Mouse (Mus musculus) olfactory bulb, adult 2 months (tissue): ENCODE data around the gene Lnx1.

ENCODE experiments used
- CTCF ChIP-seq: fragments of 200-500 bp; IDR thresholded peaks from 2 replicates; pipeline ENCODE4 v1.5.1; 2012; ENCODE audit warnings: low read depth, mild to moderate bottlenecking, low read length, moderate library complexity; ENCODE audit not compliant: insufficient read depth
- POLR2A ChIP-seq: fragments of 200-500 bp; IDR thresholded peaks from 2 replicates; pipeline ENCODE4 v1.6.1; 2012; ENCODE audit warnings: mild to moderate bottlenecking, low read depth, low read length, moderate library complexity; ENCODE audit not compliant: insufficient read depth

DNA sequence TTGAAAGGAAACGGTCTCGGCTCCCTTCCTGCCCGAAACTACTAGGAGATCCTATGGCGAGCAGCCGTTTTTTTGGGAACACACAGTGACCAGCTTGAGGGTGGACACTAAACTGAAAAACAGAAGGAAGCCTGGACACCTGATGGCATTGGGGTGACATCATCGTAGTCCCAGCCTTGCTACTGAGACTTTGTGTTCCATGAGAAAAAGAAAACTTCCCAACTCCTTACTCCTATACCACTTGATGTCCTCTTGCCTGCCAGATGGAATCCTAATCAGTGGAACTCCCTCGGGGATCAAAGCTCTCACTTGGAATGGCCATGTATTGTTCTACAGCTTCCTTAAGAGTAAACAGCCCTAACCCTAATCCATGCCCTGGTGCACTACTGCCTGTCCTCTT lies 23.1 kb downstream of the Lnx1 start:
- no peak for TF ChIP-seq POLR2A
- no peak for TF ChIP-seq CTCF
